Mouse (Mus musculus) stomach, embryonic 15.5 days (tissue): Measurements from ENCODE around the gene Polr2j. TPM values are rescaled to one million over a fixed set of nuclear protein-coding genes. Genes with fewer than 3 reads are reported as not detected.
A peak's percentile ranks its signal among the peaks of the same experiment; 100 is the strongest.
"Not testable (repeated sequence)": the region's sequence is repeated elsewhere in the genome, so short reads cannot be mapped to it uniquely, and the experiment has no call there.

Experiments
- ATAC-seq: fragments of 200-750 bp; cut with Nextera tagmentation; 2 replicates; pipeline ENCODE4 v1.8.0; 2017; ENCODE audit warnings: low read depth, moderate number of reproducible peaks, moderate TSS enrichment; ENCODE audit not compliant: insufficient read depth, low FRiP score
- H3K27ac ChIP-seq: fragments of 300-500 bp; sonication (generic); 2 replicates; pipeline ENCODE4 v1.5.1; 2015; ENCODE audit warnings: mild to moderate bottlenecking, inconsistent platforms
- H3K27me3 ChIP-seq: fragments of 300-500 bp; sonication (generic); replicated peaks from 2 replicates; pipeline ENCODE4 v1.6.1; 2015; ENCODE audit warnings: inconsistent platforms
- H3K36me3 ChIP-seq: fragments of 300-500 bp; sonication (generic); 2 replicates; pipeline ENCODE4 v1.6.1; 2015; ENCODE audit warnings: inconsistent platforms
- H3K4me1 ChIP-seq: fragments of 300-500 bp; sonication (generic); 2 replicates; pipeline ENCODE4 v1.6.1; 2015; ENCODE audit warnings: inconsistent platforms
- H3K4me2 ChIP-seq: fragments of 300-500 bp; sonication (generic); 2 replicates; pipeline ENCODE4 v1.6.1; 2015; ENCODE audit warnings: mild to moderate bottlenecking, inconsistent platforms
- H3K4me3 ChIP-seq: fragments of 300-500 bp; sonication (generic); replicated peaks from 2 replicates; pipeline ENCODE4 v1.5.1; 2015; ENCODE audit warnings: inconsistent platforms
- H3K9ac ChIP-seq: fragments of 300-500 bp; sonication (generic); 2 replicates; pipeline ENCODE4 v1.6.1; 2015; ENCODE audit warnings: inconsistent platforms
- H3K9me3 ChIP-seq: fragments of 300-500 bp; sonication (generic); 2 replicates; pipeline ENCODE4 v1.6.1; 2016; ENCODE audit warnings: inconsistent platforms
- WGBS: fragments of 180-500 bp; shearing (Covaris S2); methylation state at CpG from one replicate; pipeline ENCODE4 v1.1.7; 2015; 5-methylcytosine and 5-hydroxymethylcytosine counted together
- polyA plus RNA-seq: library from polyadenylated mRNA; unstranded; fragments of >200 nt; fragmentation: Nextera tagmentation; extraction: Ambion mirVana; gene quantifications from 2 replicates; pipeline ENCODE4 v1.2.1, GENCODE M21; 2015

Gene Polr2j
- polyA plus RNA-seq, 1 experiment from 2014 or later: 209 TPM

DNA sequence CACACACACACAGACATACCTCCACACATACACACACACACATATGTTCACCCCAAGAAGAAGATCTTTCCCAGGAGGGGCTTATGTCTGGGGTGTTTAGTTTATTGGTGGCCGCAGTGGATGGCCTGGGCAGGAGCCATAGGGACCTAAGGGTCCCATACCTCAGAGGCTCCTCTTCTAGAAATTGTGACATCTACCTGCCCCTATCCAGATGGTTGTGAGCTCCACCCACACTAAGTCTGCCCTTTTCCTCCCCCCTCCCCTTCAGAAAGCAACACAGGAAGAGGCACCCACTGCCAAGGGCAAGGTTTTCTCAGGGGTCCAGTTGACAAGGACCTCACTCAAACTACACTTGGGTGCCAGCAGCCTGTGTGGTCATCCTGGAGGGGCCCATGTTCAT is 30.5 kb downstream of the Polr2j start:
- 89% methylated on average over 1 of the region's 1 CpGs for WGBS
- Histone ChIP-seq H3K9me3 (no peaks in the 10 kb centered on the region), H3K27ac (no peak overlapping the region), H3K9ac (no peak overlapping the region), H3K27me3 (no peaks in the 10 kb centered on the region), H3K4me1 (no peaks in the 10 kb centered on the region), H3K4me3 (no peak overlapping the region), H3K4me2 (no peak overlapping the region), H3K36me3 (no peaks in the 10 kb centered on the region; the same call in 1 of the 2 replicates)
- ATAC-seq: no peak

GRCm38 (mm10) chr5:136147704-136148103 is 31.3 kb downstream of the Polr2j start:
- no peak overlapping the region for H3K4me3 ChIP-seq
- 69% methylated on average over 8 of the region's 8 CpGs for WGBS
- no peak overlapping the region for H3K27ac ChIP-seq
- H3K4me2 ChIP-seq: no peak overlapping the region
- no peaks in the 10 kb centered on the region for H3K27me3 ChIP-seq
- no peak overlapping the region for H3K9ac ChIP-seq
- no peaks in the 10 kb centered on the region for H3K4me1 ChIP-seq
- H3K36me3 ChIP-seq: no peaks in the 10 kb centered on the region
- H3K9me3 ChIP-seq: no peaks in the 10 kb centered on the region
- ATAC-seq: no peak

- not testable (repeated sequence) for H3K9me3 ChIP-seq, H3K4me3 ChIP-seq, H3K4me1 ChIP-seq, H3K27ac ChIP-seq, H3K36me3 ChIP-seq, H3K27me3 ChIP-seq, H3K9ac ChIP-seq, ATAC-seq, H3K4me2 ChIP-seq
- WGBS: 55% methylated on average over 5 of the region's 5 CpGs
Observed at GRCm38 (mm10) chr5:136149134-136149576, 32.7 kb downstream of the Polr2j start.

GRCm38 (mm10) chr5:136152365-136152764 is 35.9 kb downstream of the Polr2j start:
- no peaks in the 10 kb centered on the region for H3K4me1 ChIP-seq
- H3K36me3 ChIP-seq: no peaks in the 10 kb centered on the region
- no peak overlapping the region for H3K27ac ChIP-seq
- H3K4me2 ChIP-seq: no peak overlapping the region
- no peak overlapping the region for H3K9ac ChIP-seq
- no peak for ATAC-seq
- 71% methylated on average over 8 of the region's 8 CpGs for WGBS
- no peak overlapping the region for H3K4me3 ChIP-seq
- H3K27me3 ChIP-seq: no peaks in the 10 kb centered on the region
- H3K9me3 ChIP-seq: no peaks in the 10 kb centered on the region

- Histone ChIP-seq H3K4me3 (no peak overlapping the region), H3K9ac (no peak overlapping the region), H3K4me1 (no peaks in the 10 kb centered on the region), H3K27me3 (no peaks in the 10 kb centered on the region), H3K36me3 (no peaks in the 10 kb centered on the region), H3K27ac (no peak overlapping the region), H3K4me2 (no peak overlapping the region), H3K9me3 (no peaks in the 10 kb centered on the region)
- ATAC-seq: no peak
- WGBS: 78% methylated on average over 5 of the region's 5 CpGs
Observed at GRCm38 (mm10) chr5:136155399-136155798, 39.0 kb downstream of the Polr2j start.

- H3K4me1 ChIP-seq, H3K36me3 ChIP-seq, H3K9me3 ChIP-seq, ATAC-seq, H3K4me2 ChIP-seq, H3K9ac ChIP-seq, H3K27ac ChIP-seq, H3K4me3 ChIP-seq, H3K27me3 ChIP-seq: not testable (repeated sequence)
- WGBS: 86% methylated on average over 11 of the region's 12 CpGs
Observed at GRCm38 (mm10) chr5:136160084-136160483, 43.7 kb downstream of the Polr2j start.

DNA sequence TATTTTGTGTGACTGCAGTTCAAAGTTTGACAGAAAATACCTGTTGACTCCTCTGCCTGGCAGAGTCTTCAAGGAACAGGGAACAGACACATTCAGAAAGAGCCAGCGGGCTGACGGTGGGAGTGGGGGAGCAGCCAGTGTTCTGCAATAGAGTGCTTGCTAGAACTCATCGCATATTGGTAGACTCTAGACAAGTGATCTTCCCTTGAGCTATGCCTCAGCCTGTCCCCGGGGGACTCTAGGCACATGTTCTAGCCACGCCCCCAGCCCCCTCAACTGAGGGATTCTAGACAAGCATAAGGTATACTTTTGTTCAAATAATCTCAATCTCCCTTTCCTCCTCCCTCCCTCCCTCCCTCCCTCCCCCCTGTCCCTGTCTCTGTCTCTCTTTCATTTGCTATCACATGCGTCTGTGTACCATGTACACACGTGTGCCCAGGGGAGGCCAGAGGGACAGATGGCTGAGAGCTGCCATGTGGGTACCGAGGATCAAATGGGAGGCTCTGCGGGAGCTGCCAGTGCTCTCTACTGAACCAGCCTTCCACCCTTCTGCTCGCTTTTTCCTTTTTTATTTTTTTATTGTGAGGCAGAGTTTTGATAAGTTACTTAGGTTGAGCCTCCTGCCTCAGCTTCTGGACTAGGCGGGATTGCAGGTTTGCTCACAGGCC is 47.5 kb downstream of the Polr2j start:
- H3K4me1 ChIP-seq: no peaks in the 10 kb centered on the region
- H3K36me3 ChIP-seq: no peaks in the 10 kb centered on the region
- no peak for ATAC-seq
- 82% methylated on average over 11 of the region's 11 CpGs for WGBS
- H3K9ac ChIP-seq: no peak overlapping the region
- H3K4me3 ChIP-seq: no peak overlapping the region
- H3K4me2 ChIP-seq: no peak overlapping the region
- H3K9me3 ChIP-seq: no peaks in the 10 kb centered on the region
- H3K27me3 ChIP-seq: no peaks in the 10 kb centered on the region
- no peak overlapping the region for H3K27ac ChIP-seq

DNA sequence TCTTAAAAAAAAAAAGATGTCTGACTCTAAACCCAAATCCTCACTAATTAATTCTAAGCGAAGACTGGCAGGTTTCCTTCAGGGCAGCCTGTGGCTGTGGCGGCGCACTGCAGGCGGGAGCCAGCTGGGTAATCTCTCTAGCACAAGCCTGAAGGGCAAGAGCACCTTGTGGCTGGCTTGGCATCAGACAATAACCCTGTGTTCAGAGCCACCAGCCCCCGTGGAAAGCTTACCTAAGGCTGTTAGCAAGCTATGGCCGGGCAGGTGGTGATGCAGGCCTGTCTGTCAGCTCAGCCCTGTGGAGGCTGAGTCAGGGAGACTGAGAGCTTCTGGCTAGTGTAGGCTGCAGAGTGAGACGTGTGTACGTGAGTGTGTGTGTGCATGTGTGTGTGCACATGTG is 48.8 kb downstream of the Polr2j start:
- 82% methylated on average over 8 of the region's 8 CpGs for WGBS
- Histone ChIP-seq H3K4me2 (no peak overlapping the region), H3K4me1 (peaks cover 4% of the 10 kb centered on the region; the same call in 1 of the 2 replicates), H3K27me3 (no peaks in the 10 kb centered on the region), H3K36me3 (no peaks in the 10 kb centered on the region), H3K9me3 (no peaks in the 10 kb centered on the region), H3K9ac (no peak overlapping the region), H3K4me3 (no peak overlapping the region), H3K27ac (no peak overlapping the region)
- no peak for ATAC-seq

- H3K4me2 ChIP-seq: no peak overlapping the region
- H3K9me3 ChIP-seq: no peaks in the 10 kb centered on the region
- 92% methylated on average over 4 of the region's 4 CpGs for WGBS
- no peak overlapping the region for H3K27ac ChIP-seq
- no peak overlapping the region for H3K9ac ChIP-seq
- peaks cover 14% of the 10 kb centered on the region for H3K4me1 ChIP-seq
- H3K27me3 ChIP-seq: no peaks in the 10 kb centered on the region
- ATAC-seq: no peak
- no peaks in the 10 kb centered on the region for H3K36me3 ChIP-seq
- H3K4me3 ChIP-seq: no peak overlapping the region
Observed at GRCm38 (mm10) chr5:136167296-136167695, 50.9 kb downstream of the Polr2j start.

GRCm38 (mm10) chr5:136168071-136168470 is 51.6 kb downstream of the Polr2j start:
- ATAC-seq: no peak
- Histone ChIP-seq H3K9me3 (no peaks in the 10 kb centered on the region), H3K4me2 (no peak overlapping the region), H3K4me1 (peaks cover 14% of the 10 kb centered on the region), H3K27ac (no peak overlapping the region), H3K9ac (no peak overlapping the region), H3K36me3 (no peaks in the 10 kb centered on the region), H3K27me3 (no peaks in the 10 kb centered on the region), H3K4me3 (no peak overlapping the region)
- 93% methylated on average over 3 of the region's 3 CpGs for WGBS

DNA sequence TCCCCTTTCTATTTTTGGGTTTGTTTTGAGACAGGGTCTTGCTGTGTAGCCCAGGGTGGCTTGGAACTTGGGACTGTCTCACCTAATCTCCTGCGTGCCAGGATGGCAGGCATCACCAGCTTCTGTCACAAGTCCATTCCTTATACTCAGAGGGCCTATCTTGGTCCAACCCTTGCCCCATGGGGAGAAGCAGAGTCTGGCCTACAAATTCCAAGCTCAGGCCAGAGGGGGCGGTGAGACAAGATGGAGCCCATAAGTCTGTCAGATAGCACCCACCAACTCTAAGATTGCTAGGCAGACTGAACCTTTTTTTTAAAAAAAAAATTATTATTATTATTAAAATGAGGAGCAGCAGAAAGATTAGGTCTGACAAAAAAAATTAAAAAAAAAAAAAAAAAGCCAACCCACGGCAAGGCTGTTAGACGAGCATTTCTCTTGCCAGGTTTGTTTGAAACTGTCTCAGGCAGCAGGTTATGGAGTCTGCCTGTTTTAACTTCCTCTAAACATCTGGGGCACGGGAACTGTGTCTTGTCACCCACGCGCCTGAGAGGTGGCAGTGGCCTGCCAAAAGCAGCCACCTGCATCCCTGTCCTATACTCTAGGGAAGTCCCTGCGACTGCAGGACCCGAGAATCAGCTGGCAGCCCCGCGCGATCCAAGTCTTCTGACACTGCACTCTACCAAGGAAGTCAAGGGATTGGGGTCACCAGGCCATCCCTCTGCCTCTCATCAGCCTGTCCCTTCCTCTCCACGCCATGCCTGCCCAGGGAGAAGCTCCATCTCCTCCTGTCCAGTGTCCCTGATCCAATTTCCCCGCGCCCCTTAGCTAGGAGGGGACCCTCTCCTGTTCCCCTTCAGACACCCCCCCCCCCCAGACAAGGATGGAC is 53.4 kb downstream of the Polr2j start:
- WGBS: 12% methylated on average over 15 of the region's 15 CpGs
- Histone ChIP-seq H3K9me3 (no peaks in the 10 kb centered on the region), H3K27me3 (no peaks in the 10 kb centered on the region), H3K4me1 (peaks cover 22% of the 10 kb centered on the region), H3K4me3 (peak overlapping the region; percentile 59), H3K27ac (no peak overlapping the region), H3K4me2 (peak overlapping the region; percentile 95), H3K9ac (peak overlapping the region; percentile 44), H3K36me3 (no peaks in the 10 kb centered on the region)
- ATAC-seq: no peak; the same call in 1 of the 2 replicates
